Mouse (Mus musculus) neural tube, embryonic 15.5 days (tissue): ENCODE measurements around the gene Hscb. TPM values are rescaled to one million over a fixed set of nuclear protein-coding genes. Genes with fewer than 3 reads are reported as not detected.

ENCODE experiments used
- ATAC-seq: fragments of 200-750 bp; cut with Nextera tagmentation; 2 replicates; pipeline ENCODE4 v1.8.0; 2017; ENCODE audit warnings: mild to moderate bottlenecking, moderate TSS enrichment, moderate library complexity; ENCODE audit not compliant: low FRiP score
- H3K27ac ChIP-seq: fragments of 300-500 bp; sonication (generic); replicated peaks from 2 replicates; pipeline ENCODE4 v1.5.1; 2015; ENCODE audit warnings: mild to moderate bottlenecking, inconsistent platforms
- H3K27me3 ChIP-seq: fragments of 300-500 bp; sonication (generic); replicated peaks from 2 replicates; pipeline ENCODE4 v1.6.1; 2015; ENCODE audit warnings: inconsistent platforms
- H3K36me3 ChIP-seq: fragments of 300-500 bp; sonication (generic); 2 replicates; pipeline ENCODE4 v1.6.1; 2015; ENCODE audit warnings: inconsistent platforms
- H3K4me1 ChIP-seq: fragments of 300-500 bp; sonication (generic); 2 replicates; pipeline ENCODE4 v1.6.1; 2015; ENCODE audit warnings: inconsistent platforms
- H3K4me2 ChIP-seq: fragments of 300-500 bp; sonication (generic); 2 replicates; pipeline ENCODE4 v1.6.1; 2015; ENCODE audit warnings: inconsistent platforms, mild to moderate bottlenecking, moderate library complexity
- H3K4me3 ChIP-seq: fragments of 300-500 bp; sonication (generic); replicated peaks from 2 replicates; pipeline ENCODE4 v1.5.1; 2015; ENCODE audit warnings: mild to moderate bottlenecking, inconsistent platforms
- H3K9ac ChIP-seq: fragments of 300-500 bp; sonication (generic); replicated peaks from 2 replicates; pipeline ENCODE4 v1.6.1; 2015; ENCODE audit warnings: mild to moderate bottlenecking, inconsistent platforms
- H3K9me3 ChIP-seq: fragments of 300-500 bp; sonication (generic); replicated peaks from 2 replicates; pipeline ENCODE4 v1.6.1; 2016; ENCODE audit warnings: inconsistent platforms
- WGBS: fragments of 180-500 bp; shearing (Covaris S2); methylation state at CpG from one replicate; pipeline ENCODE4 v1.1.7; 2015; ENCODE audit warnings: mixed read lengths; 5-methylcytosine and 5-hydroxymethylcytosine counted together
- polyA plus RNA-seq: library from polyadenylated mRNA; unstranded; fragments of >200 nt; fragmentation: Nextera tagmentation; extraction: Ambion mirVana; gene quantifications from 2 replicates; pipeline ENCODE4 v1.2.1, GENCODE M21; 2015

Hscb gene
- polyA plus RNA-seq, 1 experiment from 2014 or later: 10.8 TPM

DNA sequence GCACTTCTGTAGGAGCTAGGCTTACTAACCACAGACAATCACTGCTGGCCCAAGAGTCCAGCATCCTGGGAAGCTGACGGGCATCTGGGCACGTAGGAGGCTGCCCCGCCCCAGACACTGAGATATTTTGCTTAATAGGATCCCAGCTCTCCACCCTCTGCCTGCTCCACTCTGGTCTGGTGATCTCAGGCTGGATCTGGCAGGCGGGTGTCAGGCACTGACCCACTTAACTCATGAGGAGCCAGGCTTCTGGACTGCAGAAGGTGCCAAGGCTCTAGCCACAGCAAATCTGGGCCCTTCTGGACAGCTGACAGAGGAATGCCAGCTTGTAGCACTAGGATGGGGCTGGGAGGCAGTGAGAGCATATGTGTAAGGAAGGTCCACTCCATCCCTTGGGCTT is 37.4 kb downstream of the Hscb start:
- Histone ChIP-seq H3K4me3 (no peak overlapping the region), H3K9me3 (no peaks in the 10 kb centered on the region), H3K9ac (no peak overlapping the region), H3K36me3 (peaks cover 24% of the 10 kb centered on the region), H3K4me2 (no peak overlapping the region), H3K27ac (no peak overlapping the region), H3K27me3 (no peaks in the 10 kb centered on the region), H3K4me1 (peaks cover 38% of the 10 kb centered on the region)
- WGBS: 92% methylated on average over 4 of the region's 4 CpGs
- no peak for ATAC-seq

DNA sequence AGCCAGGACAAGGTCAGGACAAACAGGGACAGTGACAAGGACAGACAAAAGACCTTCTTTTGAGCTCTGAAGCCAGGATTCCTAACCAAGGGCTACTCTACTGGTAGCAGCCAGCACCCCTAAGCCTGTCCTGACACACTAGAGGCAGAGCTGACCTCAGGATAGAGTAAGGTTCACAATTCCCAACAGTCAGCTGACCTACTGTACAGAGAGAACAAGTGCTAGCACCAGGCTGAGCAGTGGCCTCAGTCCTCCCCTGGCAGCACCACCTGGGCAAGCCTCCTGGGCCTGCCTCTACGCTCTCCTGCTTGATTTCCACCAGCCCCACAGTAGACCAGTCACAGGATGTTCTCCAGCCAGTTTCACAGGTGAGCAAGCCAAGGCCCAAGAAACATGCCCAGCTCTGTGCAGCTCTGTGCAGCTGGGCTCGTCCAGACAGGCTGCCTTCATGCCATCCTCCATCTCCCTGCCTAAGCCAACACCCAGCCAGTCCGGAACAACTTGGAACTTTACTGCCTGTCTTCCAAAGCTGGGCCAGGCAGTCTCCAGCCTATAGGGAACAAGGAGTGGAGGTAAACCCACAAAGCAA is 38.4 kb downstream of the Hscb start:
- no peak for ATAC-seq
- H3K4me3 ChIP-seq: no peak overlapping the region
- H3K27ac ChIP-seq: no peak overlapping the region
- no peaks in the 10 kb centered on the region for H3K9me3 ChIP-seq
- H3K27me3 ChIP-seq: no peaks in the 10 kb centered on the region
- H3K9ac ChIP-seq: no peak overlapping the region
- H3K4me1 ChIP-seq: peaks cover 27% of the 10 kb centered on the region
- H3K36me3 ChIP-seq: peaks cover 34% of the 10 kb centered on the region
- H3K4me2 ChIP-seq: no peak overlapping the region
- WGBS: 92% methylated on average over 3 of the region's 3 CpGs

GRCm38 (mm10) chr5:110797696-110798095 is 41.9 kb downstream of the Hscb start:
- 0 out of 2 replicates have a peak, but pooled peaks cover 9% of the 10 kb centered on the region for H3K4me1 ChIP-seq
- H3K27ac ChIP-seq: no peak overlapping the region
- WGBS: 63% methylated on average over 4 of the region's 4 CpGs
- no peak overlapping the region for H3K4me2 ChIP-seq
- H3K27me3 ChIP-seq: no peaks in the 10 kb centered on the region
- no peaks in the 10 kb centered on the region for H3K9me3 ChIP-seq
- H3K9ac ChIP-seq: no peak overlapping the region
- no peak overlapping the region for H3K4me3 ChIP-seq
- peaks cover 62% of the 10 kb centered on the region for H3K36me3 ChIP-seq
- no peak for ATAC-seq

DNA sequence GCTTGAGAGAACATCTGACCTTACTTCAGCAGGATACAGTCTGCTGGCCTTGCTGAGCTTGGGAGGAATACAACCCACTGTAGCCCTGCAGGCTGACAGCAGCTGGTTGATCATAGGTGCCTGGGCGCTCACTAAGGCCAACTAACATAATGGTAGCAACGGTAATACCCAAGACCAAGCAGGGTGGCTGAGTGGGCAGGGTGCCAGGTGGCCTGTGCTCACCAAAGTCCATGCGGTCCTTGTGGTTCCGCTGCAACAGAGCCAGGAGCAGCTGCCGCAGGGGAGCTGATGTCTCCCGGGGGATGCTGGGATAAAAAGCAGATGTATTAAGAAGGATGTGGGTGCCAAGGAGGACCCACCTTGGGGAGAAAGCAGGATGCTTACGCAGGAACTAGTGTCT is 45.2 kb downstream of the Hscb start:
- 75% methylated on average over 7 of the region's 7 CpGs for WGBS
- Histone ChIP-seq H3K4me2 (no peak overlapping the region), H3K9ac (no peak overlapping the region), H3K27ac (no peak overlapping the region), H3K27me3 (no peaks in the 10 kb centered on the region), H3K36me3 (peaks cover 95% of the 10 kb centered on the region), H3K4me3 (no peak overlapping the region), H3K9me3 (no peaks in the 10 kb centered on the region), H3K4me1 (no peaks in the 10 kb centered on the region)
- ATAC-seq: no peak

DNA sequence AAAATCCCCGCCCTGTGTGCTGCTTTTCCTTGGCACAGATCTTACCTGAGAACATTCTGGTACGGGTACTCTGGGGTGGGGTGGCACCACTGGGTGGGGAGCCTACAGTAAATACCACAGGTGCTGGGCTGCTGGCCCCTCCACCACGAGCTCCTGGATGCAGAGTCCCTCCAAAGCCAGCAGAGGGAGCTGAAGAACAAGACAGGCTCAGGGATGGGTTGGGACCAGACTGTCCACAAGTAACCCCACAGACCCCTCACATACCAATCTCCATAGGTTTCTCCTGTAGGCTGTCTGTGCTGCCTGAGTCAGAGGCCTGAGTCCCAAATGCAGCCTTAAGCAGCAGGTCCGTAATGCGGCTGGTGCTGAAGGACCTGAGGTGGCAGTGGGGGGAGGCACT is 50.9 kb downstream of the Hscb start:
- peak; percentile 30; the same call in 1 of the 2 replicates for ATAC-seq
- no peaks in the 10 kb centered on the region for H3K27me3 ChIP-seq
- H3K4me2 ChIP-seq: no peak overlapping the region
- H3K4me1 ChIP-seq: no peaks in the 10 kb centered on the region
- H3K9ac ChIP-seq: no peak overlapping the region
- WGBS: 65% methylated on average over 5 of the region's 5 CpGs
- H3K4me3 ChIP-seq: no peak overlapping the region
- no peaks in the 10 kb centered on the region for H3K9me3 ChIP-seq
- H3K36me3 ChIP-seq: peaks cover 82% of the 10 kb centered on the region
- no peak overlapping the region for H3K27ac ChIP-seq

DNA sequence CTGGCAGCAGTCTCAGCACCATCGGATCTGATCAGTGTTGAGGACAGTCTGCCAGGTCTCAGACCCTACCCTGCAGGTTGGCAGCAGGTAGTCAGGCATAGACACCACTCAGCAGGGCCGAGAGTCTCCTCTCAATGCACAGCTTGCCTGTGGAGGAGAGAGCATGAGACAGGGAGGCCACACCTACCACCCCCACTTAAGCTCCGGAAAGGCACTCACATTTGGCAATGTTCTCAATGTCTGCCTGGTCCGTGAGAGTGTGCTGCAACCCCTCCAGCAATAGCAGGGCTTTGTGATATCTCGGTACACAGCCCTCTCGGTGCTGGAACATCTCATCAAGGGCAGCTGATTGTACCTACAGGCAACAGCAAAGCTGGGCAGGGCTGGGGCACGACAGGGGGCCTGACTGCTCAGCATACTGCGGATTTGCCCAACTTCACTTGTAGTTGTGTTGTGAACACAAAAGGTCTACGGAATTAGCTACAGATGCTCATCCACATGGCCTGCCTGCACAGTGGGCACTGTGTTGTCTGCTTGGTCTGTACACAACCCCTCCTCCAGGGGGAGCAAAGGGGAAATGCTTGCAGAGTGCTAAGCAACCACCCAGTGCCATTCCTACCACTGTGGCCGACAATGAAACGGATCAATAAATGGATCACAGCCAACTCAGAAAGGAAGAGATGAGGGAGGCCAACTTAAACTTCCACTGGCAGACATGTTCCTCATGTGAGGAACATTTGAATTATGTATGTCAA is 53.3 kb downstream of the Hscb start:
- no peak overlapping the region for H3K4me3 ChIP-seq
- H3K4me1 ChIP-seq: peaks cover under 1% of the 10 kb centered on the region; the same call in 1 of the 2 replicates
- H3K36me3 ChIP-seq: peaks cover 58% of the 10 kb centered on the region
- H3K9ac ChIP-seq: no peak overlapping the region
- no peaks in the 10 kb centered on the region for H3K27me3 ChIP-seq
- ATAC-seq: no peak
- no peaks in the 10 kb centered on the region for H3K9me3 ChIP-seq
- H3K4me2 ChIP-seq: no peak overlapping the region
- no peak overlapping the region for H3K27ac ChIP-seq
- WGBS: 83% methylated on average over 11 of the region's 11 CpGs

DNA sequence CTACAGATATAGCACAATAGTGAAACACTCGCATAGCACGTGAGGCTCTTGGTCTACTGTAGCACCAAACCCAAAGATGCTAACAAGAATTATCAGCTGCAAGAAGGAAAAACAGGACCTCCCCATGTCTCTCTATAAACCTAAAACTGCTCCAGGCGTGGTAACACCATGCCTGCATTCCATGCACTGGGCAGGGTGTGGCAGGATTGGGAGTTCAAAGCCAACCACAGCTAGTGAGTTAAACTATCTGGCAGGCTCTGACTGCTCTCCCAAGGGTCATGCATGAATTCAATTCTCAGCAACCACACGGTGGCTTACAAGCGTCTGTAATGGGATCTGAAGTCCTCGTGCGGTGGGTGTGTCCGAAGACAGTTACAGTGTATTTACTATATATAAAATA is 56.4 kb downstream of the Hscb start:
- Histone ChIP-seq H3K36me3 (peaks cover 27% of the 10 kb centered on the region), H3K27ac (no peak overlapping the region), H3K4me1 (peaks cover 27% of the 10 kb centered on the region), H3K4me3 (no peak overlapping the region), H3K27me3 (no peaks in the 10 kb centered on the region), H3K9me3 (no peaks in the 10 kb centered on the region), H3K4me2 (no peak overlapping the region), H3K9ac (no peak overlapping the region)
- 73% methylated on average over 8 of the region's 8 CpGs for WGBS
- no peak for ATAC-seq

DNA sequence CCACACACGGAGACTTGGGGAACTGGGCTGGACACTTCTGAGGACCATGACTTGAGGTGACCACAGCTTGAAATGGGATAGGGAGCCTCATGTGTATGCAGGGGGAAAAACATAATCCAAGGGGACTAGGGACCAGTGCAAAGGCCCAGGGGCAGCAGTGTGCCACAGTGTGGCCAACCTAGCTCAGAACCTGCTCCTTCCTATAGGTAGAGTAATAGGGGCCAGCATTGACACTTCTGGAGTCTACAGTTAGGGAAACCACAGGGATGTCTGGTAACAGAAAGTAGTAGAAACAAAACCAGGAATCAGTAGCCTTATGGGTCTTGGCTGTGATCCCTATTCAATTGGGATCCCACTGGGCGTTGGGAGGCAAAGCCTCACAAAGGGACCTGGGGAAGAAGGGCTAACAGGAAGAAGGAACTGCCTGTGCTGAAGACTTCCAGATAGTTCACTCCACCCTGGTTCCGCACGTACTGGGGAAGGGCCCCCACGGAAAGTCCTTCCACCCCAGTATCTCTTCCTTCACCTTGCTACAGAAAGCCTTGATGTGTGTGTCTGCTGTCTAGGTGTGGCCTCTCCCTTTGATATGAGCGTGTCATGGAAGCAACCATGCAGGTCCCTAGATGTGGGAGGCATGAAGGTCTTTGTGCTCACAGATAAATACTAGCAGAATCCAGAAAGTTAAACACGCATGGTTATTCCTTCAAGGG is 57.9 kb downstream of the Hscb start:
- ATAC-seq: no peak
- H3K4me3 ChIP-seq: no peak overlapping the region
- 87% methylated on average over 7 of the region's 7 CpGs for WGBS
- peaks cover 17% of the 10 kb centered on the region for H3K36me3 ChIP-seq
- peaks cover 27% of the 10 kb centered on the region for H3K4me1 ChIP-seq
- H3K27me3 ChIP-seq: no peaks in the 10 kb centered on the region
- H3K27ac ChIP-seq: no peak overlapping the region
- H3K4me2 ChIP-seq: no peak overlapping the region
- H3K9me3 ChIP-seq: no peaks in the 10 kb centered on the region
- no peak overlapping the region for H3K9ac ChIP-seq

GRCm38 (mm10) chr5:110780761-110781528 is 58.6 kb downstream of the Hscb start:
- Histone ChIP-seq H3K27ac (peak overlapping the region; percentile 58), H3K9me3 (no peaks in the 10 kb centered on the region), H3K27me3 (no peaks in the 10 kb centered on the region), H3K36me3 (peaks cover 16% of the 10 kb centered on the region), H3K4me3 (peak overlapping the region; percentile 78), H3K9ac (peak overlapping the region; percentile 66), H3K4me1 (peaks cover 27% of the 10 kb centered on the region), H3K4me2 (peak overlapping the region; percentile 72)
- WGBS: 49% methylated on average over 10 of the region's 10 CpGs
- peak; percentile 76 for ATAC-seq

- 0% methylated on average over 53 of the region's 57 CpGs for WGBS
Measured at GRCm38 (mm10) chr5:110779998-110780760, 59.4 kb downstream of the Hscb start, which contains the start of gene Pus1. Gene Pus1 (minus strand): TSS chr5:110780659.

More at GRCm38 (mm10) chr5:110779998-110780760, 59.4 kb downstream of the Hscb start, which contains the start of gene Pus1:
- Histone ChIP-seq H3K27me3 (no peaks in the 10 kb centered on the region), H3K4me3 (peak within 1 kb of the TSS; percentile 78), H3K4me2 (peak within 1 kb of the TSS; percentile 72), H3K4me1 (peaks cover 27% of the 10 kb centered on the region), H3K27ac (peak within 1 kb of the TSS; percentile 58), H3K36me3 (peaks cover 19% of the 10 kb centered on the region), H3K9me3 (no peaks in the 10 kb centered on the region), H3K9ac (peak within 1 kb of the TSS; percentile 66)
- ATAC-seq: peak; percentile 86
